Mouse (Mus musculus) hematopoietic stem cell, adult 5-6 weeks (primary cell): ENCODE results near the gene Prtn3. TPM values are rescaled to one million over a fixed set of nuclear protein-coding genes. Genes with fewer than 3 reads are reported as not detected.

Experiments used
- ATAC-seq, 2 experiments: fragments of 125-278 bp in 1 of 2; replicated peaks in 1 of 2; 2 replicates each; pipeline ENCODE4 v1.8.0; 2016 to 2017; ENCODE audit warnings: inconsistent platforms in 2 of 2, mild to moderate bottlenecking in 2 of 2, moderate number of reproducible peaks in 2 of 2, low read depth in 1 of 2, moderate TSS enrichment in 1 of 2; ENCODE audit not compliant: low FRiP score in 2 of 2, poor library complexity in 2 of 2, severe bottlenecking in 2 of 2, insufficient read depth in 1 of 2, low TSS enrichment in 1 of 2
- total RNA-seq: library from RNA; stranded (forward); fragments of 172-1452, 232-1000 nt; gene quantifications from 2 replicates; pipeline ENCODE4 v1.2.3, GENCODE M21; 2017

Prtn3 gene
- total RNA-seq, 1 experiment from 2014 or later: 25.6 TPM

DNA sequence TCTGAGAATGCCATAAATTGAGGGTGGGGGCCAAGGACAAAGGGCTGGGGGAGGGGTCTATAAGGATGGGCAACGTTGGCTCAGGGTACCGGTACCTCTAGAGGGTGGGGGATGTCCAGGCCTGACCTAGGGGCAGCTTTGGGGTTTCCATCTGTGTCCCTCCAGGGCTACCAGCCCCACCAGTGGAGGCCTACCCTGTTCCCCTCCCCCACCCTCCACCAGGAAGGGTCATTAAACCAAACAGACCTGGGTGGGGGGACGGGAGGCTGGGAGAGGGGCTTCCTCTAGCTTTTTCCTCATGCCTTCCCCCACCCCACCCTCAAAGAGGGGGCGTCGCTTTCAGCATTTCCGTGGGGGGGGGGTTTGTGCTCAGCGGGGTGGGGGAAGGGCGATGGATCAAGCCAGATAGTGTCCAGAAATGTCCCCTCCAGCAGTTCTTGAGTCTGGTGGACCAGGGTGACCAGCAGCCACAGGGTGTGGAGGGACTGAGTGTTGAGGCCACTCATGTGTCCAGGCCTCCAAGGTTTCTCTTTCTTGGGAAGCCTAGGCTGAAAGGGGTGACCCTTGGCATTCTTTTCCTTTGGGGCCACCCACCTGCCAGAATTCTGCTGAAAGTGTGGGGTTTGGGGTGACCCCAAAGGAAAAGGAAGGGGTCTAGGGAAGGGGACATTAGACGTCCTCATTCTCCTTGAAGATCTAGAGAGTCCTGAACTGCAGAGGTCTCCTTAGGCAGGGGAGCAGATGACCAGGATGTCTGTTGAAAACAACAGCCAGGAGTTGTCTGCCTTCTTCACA is 54.8 kb downstream of the Prtn3 start:
- ATAC-seq: no peak

GRCm38 (mm10) chr10:79929967-79930825 is 55.9 kb downstream of the Prtn3 start:
- ATAC-seq: no peak

DNA sequence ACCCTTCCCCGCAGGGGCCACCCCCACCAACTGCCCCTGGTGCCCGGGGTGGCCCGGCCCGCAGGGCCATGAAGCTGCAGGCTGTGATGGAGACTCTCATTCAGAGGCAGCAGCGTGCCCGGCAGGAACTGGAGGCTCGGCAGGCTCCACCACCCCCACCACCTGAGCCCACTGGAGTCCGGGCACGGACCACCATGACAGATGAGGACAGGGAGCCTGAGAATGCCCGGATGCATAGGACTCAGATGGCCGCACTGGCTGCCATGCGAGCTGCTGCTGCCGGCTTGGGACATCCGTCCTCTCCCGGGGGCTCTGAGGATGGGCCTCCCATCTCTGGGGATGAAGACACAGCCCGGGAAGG is 56.5 kb downstream of the Prtn3 start:
- ATAC-seq: no peak

- no peak for ATAC-seq
These were observed 57.5 kb downstream of the Prtn3 start for GRCm38 (mm10) chr10:79931797-79932196.

DNA sequence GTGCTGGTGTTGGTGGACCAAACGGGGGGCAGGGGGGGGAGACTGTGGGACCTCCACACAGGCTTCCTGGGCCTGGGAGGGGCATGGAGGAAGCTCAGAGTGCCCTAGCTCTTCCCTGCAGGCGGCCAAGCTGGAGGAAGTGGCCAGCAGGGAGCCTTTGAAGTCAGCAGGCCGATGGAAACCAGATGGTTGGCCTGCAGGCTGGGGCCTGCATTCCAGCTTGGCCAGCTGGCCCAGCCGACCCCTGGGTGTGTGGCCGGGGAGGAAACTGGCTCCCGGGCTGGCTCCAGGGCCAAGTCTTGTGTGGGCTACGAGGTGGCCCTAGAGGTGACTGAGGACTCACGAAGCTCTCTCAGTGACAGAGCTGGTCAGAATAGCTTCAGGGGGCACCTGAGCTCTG is 58.5 kb downstream of the Prtn3 start:
- no peak for ATAC-seq

Other genes starting within 250 kb of the Prtn3 start
- not detected in 2 replicates for gene Shc2, start 236.6 kb upstream of the Prtn3 start, total RNA-seq
- not detected in 2 replicates for gene Odf3l2, start 228.7 kb upstream of the Prtn3 start, total RNA-seq
- gene Madcam1, start 209.9 kb upstream of the Prtn3 start, total RNA-seq: not detected in 2 replicates
- 0.50 and 7.2 TPM in 2 replicates for gene Tpgs1, start 205.1 kb upstream of the Prtn3 start, total RNA-seq
- gene Cdc34, start 192.3 kb upstream of the Prtn3 start, total RNA-seq: 64.2 and 65.0 TPM in 2 replicates
- gene Gzmm, start 185.5 kb upstream of the Prtn3 start, total RNA-seq: 0.94 TPM in 1 of 2 replicates, not detected in the other
- 203 and 235 TPM in 2 replicates for gene Bsg, start 170.0 kb upstream of the Prtn3 start, total RNA-seq
- gene Hcn2, start 157.8 kb upstream of the Prtn3 start, total RNA-seq: 0.44 TPM in 1 of 2 replicates, not detected in the other
- gene Polrmt, start 127.9 kb upstream of the Prtn3 start, total RNA-seq: 10.9 and 12.1 TPM in 2 replicates
- gene Fgf22, start 119.4 kb upstream of the Prtn3 start, total RNA-seq: not detected in 2 replicates
- gene Rnf126, start 107.5 kb upstream of the Prtn3 start, total RNA-seq: 16.1 and 21.7 TPM in 2 replicates
- gene Fstl3, start 97.2 kb upstream of the Prtn3 start, total RNA-seq: 0.99 and 1.6 TPM in 2 replicates
- 10.0 and 18.4 TPM in 2 replicates for gene Prss57, start 83.5 kb upstream of the Prtn3 start, total RNA-seq
- 8.8 and 12.4 TPM in 2 replicates for gene Palm, start 80.9 kb upstream of the Prtn3 start, total RNA-seq
- gene Misp, start 53.5 kb upstream of the Prtn3 start, total RNA-seq: 0.13 TPM in 1 of 2 replicates, not detected in the other
- gene Ptbp1, start 20.0 kb upstream of the Prtn3 start, total RNA-seq: 165 and 178 TPM in 2 replicates
- 67.8 and 93.7 TPM in 2 replicates for gene Plppr3, start 158 bp downstream of the Prtn3 start, total RNA-seq
- 41.4 and 147 TPM in 2 replicates for gene Elane, start 11.8 kb downstream of the Prtn3 start, total RNA-seq
- not detected in 2 replicates for gene Cfd, start 16.4 kb downstream of the Prtn3 start, total RNA-seq
- 26.8 and 34.2 TPM in 2 replicates for gene Med16, start 34.4 kb downstream of the Prtn3 start, total RNA-seq
- gene Gm26602, start 36.4 kb downstream of the Prtn3 start, total RNA-seq: not detected in 2 replicates
- gene Kiss1r, start 42.5 kb downstream of the Prtn3 start, total RNA-seq: 0.10 and 0.19 TPM in 2 replicates
- gene R3hdm4, start 46.7 kb downstream of the Prtn3 start, total RNA-seq: 56.9 and 83.5 TPM in 2 replicates
- gene Arid3a, start 52.6 kb downstream of the Prtn3 start, total RNA-seq: 7.6 and 10.1 TPM in 2 replicates
- gene Wdr18, start 85.7 kb downstream of the Prtn3 start, total RNA-seq: 19.3 and 23.0 TPM in 2 replicates
- gene Grin3b, start 96.2 kb downstream of the Prtn3 start, total RNA-seq: not detected in 2 replicates
- gene Tmem259, start 109.9 kb downstream of the Prtn3 start, total RNA-seq: 47.4 and 59.9 TPM in 2 replicates
- 62.2 and 103 TPM in 2 replicates for gene Cnn2, start 114.1 kb downstream of the Prtn3 start, total RNA-seq
- gene Abca7, start 122.0 kb downstream of the Prtn3 start, total RNA-seq: 11.5 and 15.9 TPM in 2 replicates
- gene Arhgap45, start 142.2 kb downstream of the Prtn3 start, total RNA-seq: 80.9 and 114 TPM in 2 replicates
- 85.5 and 101 TPM in 2 replicates for gene Polr2e, start 165.3 kb downstream of the Prtn3 start, total RNA-seq
- 306 and 388 TPM in 2 replicates for gene Gpx4, start 172.7 kb downstream of the Prtn3 start, total RNA-seq
- gene Sbno2, start 231.1 kb downstream of the Prtn3 start, total RNA-seq: 26.4 and 32.1 TPM in 2 replicates
- 106 and 153 TPM in 2 replicates for gene Stk11, start 241.3 kb downstream of the Prtn3 start, total RNA-seq